Mouse (Mus musculus): ENCODE measurements around the gene Dgkq.

GRCm38 (mm10) chr5:108693872-108694288, 24.4 kb upstream of the Dgkq start:
- TF ChIP-seq CTCF (IDR thresholded peaks at IDR 0.05; ENCODE audit: borderline replicate concordance, extremely low read depth, insufficient read depth, insufficient read length), result no peak
- TF ChIP-seq POLR2A (IDR thresholded peaks at IDR 0.05; ENCODE audit: borderline replicate concordance, extremely low read depth, insufficient read depth, insufficient read length, poor library complexity, severe bottlenecking), result no peak
